Mouse (Mus musculus) frontal cortex, adult 2 months (tissue): Measurements from ENCODE around the gene Plekha5. TPM values are rescaled to one million over a fixed set of nuclear protein-coding genes. Genes with fewer than 3 reads are reported as not detected.
A peak's percentile ranks its signal among the peaks of the same experiment; 100 is the strongest.

Experiments
- DNase-seq, 2 experiments: peaks; one replicate each; pipeline ENCODE4 v3.0.0; 2022; ENCODE audit warnings: low spot score in 1 of 2; ENCODE audit errors: extremely low spot score in 1 of 2
- polyA plus RNA-seq: library from polyadenylated mRNA; depleted of rRNA; stranded (reverse); fragments of >200 nt; gene quantifications from 2 replicates; pipeline ENCODE4 v1.2.3, GENCODE M21; 2012; rRNA removed

Plekha5 gene
- polyA plus RNA-seq: 146 and 156 TPM in 2 replicates

DNA sequence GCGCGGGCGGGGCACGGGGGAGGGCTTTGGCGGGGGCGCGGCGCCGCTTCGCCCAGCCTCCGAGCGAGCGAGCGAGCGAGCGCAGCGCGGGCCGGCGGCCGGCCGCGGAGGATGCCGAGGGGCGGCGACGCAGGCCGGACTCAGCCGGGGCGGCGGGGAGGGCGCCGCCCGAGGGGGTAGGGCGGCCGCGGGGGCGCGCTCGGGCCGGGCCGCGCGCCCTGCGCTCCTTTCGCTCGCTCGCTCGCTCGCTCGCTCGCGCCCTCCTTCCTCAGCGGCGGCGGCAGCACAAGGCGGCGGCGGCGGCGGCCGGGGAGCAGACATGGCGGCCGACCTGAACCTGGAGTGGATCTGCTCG lies at the start of gene Plekha5:
TSS of gene Plekha5 (plus strand) at position 209 of the 355 bp plus-strand sequence.
- DNase-seq: peak in 1 of 2 experiments; percentile 31

DNA sequence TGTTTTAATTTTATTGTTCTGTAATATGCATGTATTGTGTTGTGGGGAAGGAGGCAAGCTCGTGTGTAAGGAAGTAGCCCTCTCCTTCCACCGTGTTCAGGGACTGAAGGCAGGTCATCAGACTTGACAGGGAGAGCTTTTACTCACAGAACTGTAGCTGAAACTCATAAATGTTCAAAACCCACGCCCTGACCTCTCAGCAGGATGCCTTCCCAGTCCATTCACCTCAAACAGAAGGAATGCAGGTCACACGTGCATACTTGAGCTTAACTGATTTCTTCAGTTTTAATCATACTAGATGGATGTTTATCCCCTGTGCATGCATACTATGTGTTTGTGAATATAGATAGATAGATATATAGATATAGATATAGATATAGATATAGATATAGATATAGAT lies 48.2 kb upstream of the Plekha5 start:
- no peak for DNase-seq

DNA sequence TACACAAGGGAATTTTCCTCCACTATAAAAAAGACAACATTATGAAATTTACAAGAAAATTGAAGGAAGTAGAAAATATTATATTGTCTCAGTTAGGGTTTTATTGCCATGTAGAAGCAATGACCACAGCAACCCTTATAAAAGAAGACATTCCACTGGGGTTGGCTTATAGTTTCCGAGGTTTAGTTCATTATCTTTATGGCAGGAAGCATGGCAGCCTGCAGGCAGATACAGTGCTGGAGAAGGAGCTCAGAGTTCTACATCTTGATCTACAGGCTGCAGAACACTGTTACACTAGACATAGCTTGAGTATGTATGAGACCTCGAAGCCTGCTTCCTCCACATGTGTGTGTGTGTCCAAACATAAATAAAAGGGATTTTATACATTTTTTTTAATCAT lies 43.3 kb upstream of the Plekha5 start:
- DNase-seq: no peak

DNA sequence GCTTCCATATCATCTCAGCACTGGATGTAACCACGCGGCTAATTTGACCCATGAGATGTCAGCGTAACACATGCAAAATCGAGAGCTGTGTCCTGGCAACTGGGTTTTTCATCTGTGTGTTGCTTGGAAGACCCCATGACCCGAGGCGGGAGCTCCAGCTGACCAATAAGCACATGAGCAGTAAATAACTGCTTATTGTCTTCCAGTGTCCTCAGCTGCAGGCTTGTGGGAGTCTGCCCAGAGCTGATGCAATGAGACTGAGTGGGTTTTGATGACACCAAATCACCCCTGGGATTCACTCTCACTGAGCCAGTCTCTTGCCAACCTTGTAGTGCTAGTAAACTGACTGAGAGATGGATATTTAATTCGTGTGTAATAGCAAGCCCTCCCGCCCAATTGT lies 42.7 kb upstream of the Plekha5 start:
- DNase-seq: no peak

DNA sequence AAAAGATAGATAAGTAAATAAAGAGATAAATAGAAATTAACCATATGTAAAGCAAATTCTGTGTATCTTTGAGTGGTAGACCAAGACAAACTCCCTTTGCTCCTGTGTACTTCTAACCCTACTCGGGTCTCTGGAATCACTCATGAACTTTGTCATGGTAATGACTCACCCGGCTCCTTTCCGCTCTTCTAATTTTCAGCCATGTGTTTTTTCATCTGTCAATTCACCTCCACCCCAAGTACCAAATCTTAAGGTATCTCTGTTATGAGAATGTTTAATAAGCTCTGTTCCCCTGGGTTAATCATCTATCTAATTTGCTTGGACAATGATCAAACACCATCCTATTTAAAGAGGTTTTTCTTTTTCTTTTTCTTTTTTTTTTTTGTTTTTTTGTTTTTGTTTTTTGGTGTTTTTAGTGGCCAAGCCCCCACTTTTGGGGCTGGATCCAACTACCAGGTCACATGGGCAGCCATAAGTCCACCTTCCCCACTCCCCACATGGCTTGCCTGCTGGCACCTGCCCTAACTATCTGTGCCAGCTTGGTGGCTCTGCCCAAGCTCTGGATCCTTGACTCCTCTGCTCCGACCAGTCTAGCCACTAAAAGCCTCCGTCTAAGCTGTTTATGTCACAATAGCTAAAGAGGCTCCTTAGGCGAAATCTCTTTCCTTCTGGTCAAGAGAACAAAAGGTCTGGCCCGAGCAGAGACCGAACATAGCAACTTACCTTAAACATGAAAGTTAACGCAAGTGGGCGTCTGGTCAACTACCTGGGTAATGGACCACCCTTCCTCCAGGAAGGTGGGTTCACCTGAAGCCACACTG lies 40.1 kb upstream of the Plekha5 start:
- DNase-seq: no peak

DNA sequence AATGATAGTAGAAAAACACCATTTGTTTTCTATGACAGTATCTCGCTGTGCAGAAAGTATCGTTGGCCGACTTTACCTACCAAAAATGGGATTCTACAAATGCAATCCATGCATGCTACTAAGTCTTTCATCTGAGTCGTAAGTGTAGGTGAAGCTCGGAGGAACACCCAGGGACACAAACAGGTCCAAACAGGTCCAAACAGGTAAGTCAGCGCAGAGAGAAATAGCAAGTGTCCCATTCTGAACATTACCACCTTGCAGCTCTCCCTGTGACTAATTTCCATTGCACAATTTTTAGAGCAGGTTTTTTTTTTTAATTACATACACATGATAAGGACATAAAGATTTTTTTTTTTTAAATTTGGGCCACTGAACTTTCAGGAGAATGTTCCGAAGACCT lies 27.2 kb upstream of the Plekha5 start:
- no peak for DNase-seq

DNA sequence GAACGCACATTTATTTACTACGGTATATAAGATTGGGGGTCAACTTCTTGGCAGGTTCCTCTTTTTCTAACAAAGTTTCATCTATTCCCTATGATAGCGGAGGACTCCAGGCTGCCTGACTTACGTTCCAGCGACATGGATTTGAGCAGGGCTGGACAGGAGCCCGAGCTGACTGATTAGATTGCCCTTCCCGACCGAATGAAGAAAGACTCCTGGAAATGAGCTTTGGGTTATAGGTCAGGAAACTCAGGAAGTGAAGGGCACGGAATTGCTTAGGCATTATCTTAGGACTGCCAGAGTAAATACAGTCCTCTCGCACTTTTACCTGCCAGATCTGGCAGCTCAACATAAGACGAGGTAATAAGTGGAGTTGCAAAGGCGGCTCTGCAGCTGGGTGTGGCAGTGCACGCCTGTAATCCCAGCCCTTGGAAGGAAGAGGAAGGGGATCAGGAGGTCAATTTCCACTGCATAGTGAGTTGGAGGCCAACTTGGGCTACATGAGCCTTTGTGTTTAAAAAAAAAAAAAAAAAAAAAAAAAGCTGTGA lies 21.0 kb upstream of the Plekha5 start:
- no peak for DNase-seq

DNA sequence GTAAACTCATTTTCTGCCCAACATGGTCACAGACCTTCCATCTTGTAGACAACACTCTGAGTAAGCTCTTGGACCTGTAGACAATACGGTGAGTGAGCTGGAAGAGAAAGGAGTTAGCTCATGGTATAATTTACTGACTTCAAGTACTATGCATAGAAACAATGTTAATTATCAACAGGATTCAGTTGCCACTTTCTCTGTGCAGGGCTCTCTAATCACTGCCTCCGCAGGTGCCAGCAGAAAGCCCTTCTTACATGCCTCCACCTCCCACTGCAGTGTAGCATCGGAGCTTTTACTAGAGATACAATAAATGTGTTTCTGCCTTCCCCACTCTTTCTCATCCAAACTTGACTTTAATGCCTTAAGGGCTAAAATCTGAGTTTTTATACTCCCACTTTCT lies 11.9 kb upstream of the Plekha5 start:
- DNase-seq: no peak

DNA sequence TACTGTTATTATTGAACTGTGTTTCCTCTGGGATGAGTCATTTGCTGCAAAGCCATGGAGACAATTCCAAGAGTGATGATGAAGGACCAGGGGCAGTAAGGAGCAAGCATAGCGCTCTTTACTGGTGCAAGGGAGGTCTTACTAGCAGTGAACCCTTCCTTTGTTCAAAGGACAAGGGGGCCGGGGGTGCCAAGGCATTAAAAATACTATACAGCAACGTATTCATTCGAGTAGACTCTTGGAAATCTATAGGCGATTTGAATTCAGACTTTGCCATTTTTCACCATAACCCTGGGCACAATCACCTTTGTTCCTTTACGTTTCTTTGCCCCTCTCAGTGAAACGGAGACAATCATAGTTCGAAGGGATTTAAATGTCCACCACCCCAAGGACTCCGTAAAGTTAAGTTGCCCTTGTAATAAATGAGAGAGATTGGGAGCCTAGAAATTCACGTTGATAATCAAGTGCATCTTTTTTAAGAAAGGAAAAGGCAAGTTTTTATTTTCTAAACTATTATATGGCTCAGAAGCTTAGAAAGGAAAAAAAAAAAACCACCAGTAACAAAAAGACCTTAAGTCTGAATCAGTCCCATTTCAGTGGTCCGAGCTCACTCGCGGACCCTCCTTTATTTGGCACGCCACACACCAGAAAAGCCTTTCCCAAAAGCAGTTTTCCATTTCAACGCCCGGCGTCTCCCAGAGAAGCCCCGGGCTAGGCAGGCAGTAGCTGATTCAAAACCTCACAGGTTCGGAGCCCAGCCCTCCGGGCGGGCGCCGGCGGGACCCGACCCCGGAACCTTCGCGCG lies 611 bp upstream of the Plekha5 start:
- DNase-seq: peak in 1 of 2 experiments; percentile 47

DNA sequence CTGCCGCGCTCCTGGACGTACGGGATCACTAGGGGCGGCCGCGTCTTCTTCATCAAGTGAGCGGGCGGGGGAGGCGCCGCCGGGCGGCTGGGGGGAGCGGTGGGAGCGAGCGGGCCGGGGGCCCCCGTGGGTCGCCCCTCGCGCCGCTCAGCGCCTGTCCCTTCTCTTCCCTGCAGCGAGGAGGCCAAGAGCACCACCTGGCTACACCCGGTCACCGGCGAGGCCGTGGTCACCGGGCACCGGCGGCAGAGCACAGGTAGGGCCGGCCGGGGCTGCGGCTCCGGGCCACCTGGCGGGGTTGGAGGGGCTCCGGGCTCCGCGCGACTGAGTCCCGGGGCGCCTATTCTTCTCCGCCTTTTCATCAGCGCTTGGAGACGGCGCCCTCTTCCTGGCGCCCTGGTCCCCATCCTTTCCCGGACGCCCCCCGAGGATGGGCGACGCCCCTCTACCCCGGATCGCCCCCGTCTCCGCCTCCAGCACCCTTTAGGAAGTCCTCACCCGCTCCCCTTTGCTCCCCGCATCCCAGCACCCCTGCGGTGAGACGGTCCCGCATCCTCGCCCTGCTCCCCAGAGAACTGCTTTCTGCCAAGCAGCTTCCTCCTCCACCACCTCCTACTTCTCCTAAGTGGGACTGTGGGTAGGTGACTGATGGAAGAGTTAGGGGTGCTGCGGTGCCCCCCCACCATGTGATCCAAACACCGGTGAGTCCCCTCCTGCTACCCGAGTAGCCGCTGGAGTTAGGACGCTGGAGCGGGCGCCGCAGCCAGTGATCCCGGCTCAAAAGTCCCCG lies 542 bp downstream of the Plekha5 start:
- peak; percentile 20 to 45 for DNase-seq

DNA sequence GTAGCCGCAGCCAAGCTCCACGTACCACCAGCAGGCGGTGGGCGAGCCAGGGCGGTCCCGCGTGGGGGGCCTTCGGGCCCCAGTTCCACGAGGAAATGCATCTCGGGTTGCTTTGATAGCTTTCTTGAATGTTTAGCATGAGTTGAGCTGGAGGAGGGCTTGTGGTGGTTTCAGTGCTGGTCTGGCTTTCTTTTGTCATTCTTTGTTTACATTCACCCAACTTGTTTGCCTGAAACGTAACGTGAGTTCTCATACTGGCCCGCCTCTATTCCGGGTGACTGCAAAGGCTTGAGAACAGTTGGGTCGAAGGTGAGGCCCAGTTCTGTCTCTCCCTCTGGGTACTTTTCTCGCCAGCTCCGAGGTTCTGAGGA lies 1.1 kb downstream of the Plekha5 start:
- DNase-seq: peak in 1 of 2 experiments; percentile 43

DNA sequence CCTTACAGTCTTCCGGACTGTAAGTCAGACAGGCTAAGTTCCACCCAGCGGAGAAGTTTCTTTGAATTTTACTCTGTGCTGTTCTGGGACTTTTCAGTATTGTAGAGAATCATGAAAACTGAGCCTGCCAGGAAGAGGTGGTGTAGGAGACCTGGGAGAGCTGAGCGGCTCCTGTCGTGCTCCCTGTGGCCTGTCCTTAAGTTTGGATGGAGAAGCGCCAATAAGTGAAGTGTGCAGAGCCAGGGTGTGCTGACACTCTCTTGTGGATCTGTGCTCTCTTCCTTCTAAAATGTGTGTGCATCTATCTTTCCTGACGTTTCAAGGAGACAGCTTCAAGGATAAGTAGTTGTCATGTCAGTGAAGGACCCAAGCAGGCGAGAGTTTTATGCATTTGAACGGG lies 5.4 kb downstream of the Plekha5 start:
- no peak for DNase-seq

DNA sequence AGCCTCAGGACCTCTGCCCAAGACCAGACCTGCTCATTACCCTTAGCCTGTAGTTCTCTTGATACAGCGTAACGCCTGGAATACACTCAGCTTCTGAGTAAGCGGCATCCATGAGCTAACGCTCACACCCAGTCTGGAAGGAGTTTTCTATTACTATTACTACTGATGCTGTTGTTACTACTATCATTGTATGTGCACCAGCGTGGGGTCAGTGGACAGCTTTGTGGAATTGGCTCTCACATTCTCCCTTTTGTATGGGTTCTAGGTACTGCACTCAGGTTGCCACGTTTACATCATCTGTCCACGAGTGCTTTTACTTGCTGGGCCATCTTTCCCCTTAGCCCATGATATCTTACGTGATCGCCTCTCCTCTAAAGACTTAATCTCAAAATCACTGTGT lies 8.5 kb downstream of the Plekha5 start:
- no peak for DNase-seq

DNA sequence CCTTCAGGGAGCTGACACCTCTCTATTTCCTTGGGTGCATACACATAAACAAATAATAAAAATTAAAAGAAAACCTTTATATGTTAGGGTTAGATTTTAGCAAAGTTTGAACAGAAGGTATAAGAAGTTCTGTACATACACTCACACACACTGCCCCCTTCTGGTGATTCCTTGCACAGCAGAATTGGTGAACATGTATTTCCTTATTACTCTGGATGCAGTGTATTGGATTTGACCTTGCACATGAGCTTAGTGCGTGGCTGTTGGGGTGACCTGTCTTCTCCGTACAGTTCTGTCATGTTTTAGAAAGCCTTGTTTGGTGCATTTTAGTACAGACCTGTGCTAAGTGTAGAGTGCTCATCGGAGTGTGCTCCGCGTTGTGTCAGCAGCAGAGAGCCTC lies 19.5 kb downstream of the Plekha5 start:
- DNase-seq: peak in 1 of 2 experiments; percentile 76

DNA sequence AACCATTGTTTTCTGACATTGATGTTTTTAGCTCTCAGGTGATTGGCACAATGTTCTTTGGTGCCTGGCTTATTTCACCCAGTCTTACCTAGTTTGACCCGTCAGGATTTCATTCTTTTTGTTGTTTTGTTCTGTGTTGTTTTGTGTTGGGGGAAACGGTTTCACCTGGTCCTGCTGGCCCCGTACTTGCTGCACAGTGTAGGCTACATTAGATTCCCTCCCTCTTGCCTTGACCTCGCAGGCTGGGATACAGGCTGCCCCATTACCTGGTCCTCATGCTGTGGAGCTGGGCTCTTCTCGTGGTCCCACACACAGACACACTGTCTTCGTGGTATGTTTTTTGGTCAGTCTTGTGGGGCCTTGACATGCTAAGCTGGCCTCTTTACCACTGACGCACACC lies 20.3 kb downstream of the Plekha5 start:
- no peak for DNase-seq

DNA sequence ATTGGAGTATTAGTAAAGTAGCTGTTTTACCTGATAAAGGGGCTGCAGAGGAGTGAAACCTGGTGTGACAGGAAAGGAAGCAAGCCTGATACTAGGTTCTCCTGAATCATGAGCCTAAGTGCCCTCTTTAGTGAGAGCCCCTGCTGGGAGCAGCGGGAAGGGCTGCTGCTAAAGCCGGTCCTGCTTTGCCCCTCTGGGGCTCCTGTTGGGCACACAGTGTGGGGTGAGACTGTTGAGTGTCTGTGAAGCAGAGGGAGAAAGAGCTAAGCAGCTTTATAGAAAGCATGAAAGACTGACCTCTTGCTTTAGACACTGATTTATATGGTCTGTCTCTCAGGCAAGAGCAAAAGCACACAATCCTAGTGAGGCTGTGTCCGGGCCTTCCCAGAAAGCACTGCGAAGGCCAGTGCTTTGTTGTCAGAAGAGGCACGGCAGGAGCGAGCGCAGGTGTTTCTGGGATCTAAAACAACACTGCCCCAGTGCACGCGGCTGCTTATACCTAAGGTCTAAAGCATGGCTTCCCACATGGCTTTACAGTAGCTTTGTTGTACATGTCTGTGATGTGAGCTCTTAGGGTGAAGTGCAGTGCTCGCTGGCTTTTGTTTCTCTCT lies 21.1 kb downstream of the Plekha5 start:
- no peak for DNase-seq

DNA sequence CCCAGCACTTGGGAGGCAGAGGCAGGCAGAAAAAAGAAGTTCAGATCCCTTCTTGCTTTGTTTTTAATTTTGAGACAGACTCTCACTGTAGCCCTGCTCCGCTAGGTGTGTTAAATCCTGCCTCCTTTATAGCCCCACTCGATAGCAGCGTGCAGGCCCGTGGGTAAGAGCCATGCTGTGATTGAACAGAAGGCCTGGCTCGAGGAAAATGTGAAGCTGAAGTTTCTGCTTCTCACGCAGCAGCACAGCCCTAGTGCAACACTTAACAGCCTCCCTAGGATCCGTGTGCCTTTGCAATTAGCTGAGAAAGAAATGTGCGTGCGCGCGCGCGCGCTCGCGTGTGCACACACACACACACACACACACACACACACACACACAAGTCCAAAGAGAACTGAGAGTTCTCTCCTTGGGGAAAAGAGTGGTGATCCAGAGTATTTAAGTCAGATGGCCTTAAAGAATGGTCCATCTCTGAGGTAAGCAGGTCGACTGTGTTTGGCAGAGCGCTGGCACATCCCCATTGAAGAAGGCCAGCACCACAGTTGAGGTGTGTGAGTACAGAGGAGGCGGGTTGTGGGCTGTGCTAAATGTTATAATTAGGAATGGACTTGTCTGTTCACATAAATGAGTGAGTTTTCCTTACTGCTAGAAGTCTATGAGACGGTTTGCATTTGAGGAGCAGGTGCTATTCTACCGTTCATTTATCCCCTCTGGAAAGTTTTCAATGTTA lies 24.3 kb downstream of the Plekha5 start:
- DNase-seq: peak in 1 of 2 experiments; percentile 29

DNA sequence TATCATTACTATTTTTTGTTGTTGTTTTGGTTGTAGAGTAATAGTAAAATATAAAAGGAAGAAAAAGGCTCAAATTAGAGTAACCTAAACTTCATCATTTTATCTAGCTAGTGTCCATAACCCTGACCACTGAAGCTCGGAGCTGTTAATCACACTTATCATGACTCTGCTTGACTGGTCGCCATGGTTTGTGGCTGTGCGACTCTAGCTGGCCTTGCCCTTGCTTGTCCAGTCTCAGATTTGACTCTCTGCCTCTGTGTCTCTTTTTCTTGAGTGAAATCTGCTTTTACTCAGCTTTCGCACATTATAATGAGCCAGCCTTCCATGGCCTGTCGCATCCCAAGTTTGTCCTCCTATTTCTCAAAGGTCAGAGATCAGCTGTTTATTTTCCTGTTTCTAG lies 26.8 kb downstream of the Plekha5 start:
- DNase-seq: no peak

DNA sequence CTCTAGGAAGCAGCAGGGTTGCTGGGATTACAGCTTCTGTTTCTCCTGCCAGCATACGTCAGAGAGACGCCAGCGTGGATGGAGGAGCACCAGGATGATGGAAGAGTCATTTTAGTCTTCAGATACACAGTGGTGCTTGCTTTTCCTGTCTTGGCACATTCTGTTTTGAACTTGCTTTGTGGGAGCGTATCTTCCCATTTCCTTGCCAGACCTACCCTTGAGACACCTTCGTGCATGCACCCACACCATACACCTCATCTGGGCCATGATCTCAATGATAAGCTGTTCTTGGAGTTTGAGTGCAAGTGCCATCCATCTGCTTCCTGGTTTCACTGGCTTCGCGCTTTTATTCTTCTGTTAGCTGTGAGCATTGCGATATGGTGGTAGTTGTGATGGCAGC lies 28.9 kb downstream of the Plekha5 start:
- peak in 1 of 2 experiments; percentile 45 for DNase-seq

DNA sequence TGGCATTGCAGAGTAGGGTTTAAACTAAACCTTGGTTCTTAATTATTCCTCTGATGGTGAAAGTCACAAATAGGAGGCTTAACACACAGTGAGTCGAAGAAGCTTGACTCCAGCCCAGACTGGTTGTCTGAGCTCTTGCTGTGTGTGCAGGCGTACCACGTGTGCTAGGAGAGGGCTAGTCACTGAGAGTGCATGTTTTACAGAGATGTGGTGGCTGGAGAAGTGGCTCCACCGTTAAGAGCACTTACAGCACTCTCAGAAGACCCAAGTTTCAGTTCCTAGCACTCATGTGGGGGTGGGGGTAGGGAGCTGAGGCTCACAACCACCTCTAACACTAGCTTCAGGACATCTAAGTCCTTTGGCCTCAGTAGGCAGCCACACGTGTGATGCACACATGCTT lies 29.6 kb downstream of the Plekha5 start:
- no peak for DNase-seq
